Mouse (Mus musculus) heart, embryonic 12.5 days (tissue): ENCODE measurements around the gene Tubgcp5. TPM values are rescaled to one million over a fixed set of nuclear protein-coding genes. Genes with fewer than 3 reads are reported as not detected.
A peak's percentile ranks its signal among the peaks of the same experiment; 100 is the strongest.
"Not testable (repeated sequence)": the region's sequence is repeated elsewhere in the genome, so short reads cannot be mapped to it uniquely, and the experiment has no call there.

Experiments
- ATAC-seq: fragments of 200-750 bp; cut with Nextera tagmentation; 2 replicates; pipeline ENCODE4 v1.8.0; 2017; ENCODE audit warnings: moderate TSS enrichment, moderate library complexity; ENCODE audit not compliant: insufficient number of reproducible peaks, low FRiP score
- H3K27ac ChIP-seq: fragments of 300-500 bp; sonication (generic); 2 replicates; pipeline ENCODE4 v1.5.1; 2016; ENCODE audit warnings: mild to moderate bottlenecking, moderate library complexity; ENCODE audit not compliant: poor library complexity, severe bottlenecking
- H3K27me3 ChIP-seq: fragments of 300-500 bp; sonication (generic); replicated peaks from 2 replicates; pipeline ENCODE4 v1.6.1; 2016; ENCODE audit warnings: mild to moderate bottlenecking, moderate library complexity
- H3K36me3 ChIP-seq: fragments of 300-500 bp; sonication (generic); 2 replicates; pipeline ENCODE4 v1.6.1; 2016; ENCODE audit warnings: mild to moderate bottlenecking, moderate library complexity
- H3K4me1 ChIP-seq: fragments of 300-500 bp; sonication (generic); replicated peaks from 2 replicates; pipeline ENCODE4 v1.6.1; 2016; ENCODE audit warnings: mild to moderate bottlenecking
- H3K4me2 ChIP-seq: fragments of 300-500 bp; sonication (generic); 2 replicates; pipeline ENCODE4 v1.6.1; 2016; ENCODE audit warnings: mild to moderate bottlenecking, moderate library complexity
- H3K4me3 ChIP-seq: fragments of 300-500 bp; sonication (generic); 2 replicates; pipeline ENCODE4 v1.5.1; 2016; ENCODE audit warnings: mild to moderate bottlenecking
- H3K9ac ChIP-seq: fragments of 300-500 bp; sonication (generic); 2 replicates; pipeline ENCODE4 v1.6.1; 2016; ENCODE audit warnings: mild to moderate bottlenecking, moderate library complexity
- H3K9me3 ChIP-seq: fragments of 300-500 bp; sonication (generic); replicated peaks from 2 replicates; pipeline ENCODE4 v1.6.1; 2016; ENCODE audit warnings: mild to moderate bottlenecking, moderate library complexity
- WGBS: fragments of 180-500 bp; shearing (Covaris S2); methylation state at CpG from one replicate; pipeline ENCODE4 v1.1.7; 2016; 5-methylcytosine and 5-hydroxymethylcytosine counted together
- polyA plus RNA-seq: library from polyadenylated mRNA; unstranded; fragments of >200 nt; fragmentation: Nextera tagmentation; extraction: Ambion mirVana; gene quantifications from 2 replicates; pipeline ENCODE4 v1.2.1, GENCODE M21; 2016

Tubgcp5 gene
- 19.2 and 23.8 TPM in 2 replicates for polyA plus RNA-seq

GRCm38 (mm10) chr7:55793952-55794603 is at the start of gene Tubgcp5:
TSS of gene Tubgcp5 (plus strand) at chr7:55794154.
- H3K9me3 ChIP-seq: no peaks in the 10 kb centered on the region
- H3K27ac ChIP-seq: peak within 1 kb of the TSS; percentile 34; the same call in 1 of the 2 replicates
- peaks cover 20% of the 10 kb centered on the region for H3K36me3 ChIP-seq
- ATAC-seq: peak; percentile 99
- under 1% methylated on average over 51 of the region's 51 CpGs for WGBS
- H3K27me3 ChIP-seq: no peaks in the 10 kb centered on the region
- H3K4me2 ChIP-seq: peak within 1 kb of the TSS; percentile 75
- peak within 1 kb of the TSS; percentile 87 for H3K9ac ChIP-seq
- H3K4me1 ChIP-seq: peaks cover 12% of the 10 kb centered on the region
- peak within 1 kb of the TSS; percentile 73 for H3K4me3 ChIP-seq

DNA sequence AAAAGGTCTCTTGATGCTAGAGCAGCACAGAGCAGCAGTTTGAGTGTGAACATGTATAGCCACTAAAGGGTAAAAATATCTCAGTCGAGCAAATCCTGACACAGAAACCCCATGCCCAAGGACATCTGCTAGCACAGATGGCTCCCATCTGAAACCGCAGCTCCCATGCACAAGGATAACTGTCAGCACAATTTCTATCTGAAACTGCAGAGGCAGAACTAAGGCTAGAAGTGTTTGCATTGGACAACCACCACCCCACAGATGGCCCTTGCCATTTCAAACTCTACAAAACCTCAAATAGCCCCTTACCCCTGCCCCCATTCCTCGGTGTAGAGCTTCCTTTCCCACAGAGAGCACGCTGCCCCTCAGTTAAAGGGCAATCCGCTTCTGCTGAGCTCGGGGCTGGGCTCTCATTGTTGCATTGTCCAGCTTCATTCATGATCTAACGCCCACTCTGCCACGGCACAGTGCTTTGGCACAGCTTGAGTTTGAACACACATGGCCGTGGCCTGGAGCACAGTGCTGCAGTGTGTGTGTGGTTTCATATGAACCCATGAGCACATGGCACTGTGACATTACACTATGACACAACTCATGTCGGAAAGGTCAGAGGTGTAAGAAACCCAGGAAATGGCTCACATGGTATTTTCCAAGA is 49.3 kb upstream of the Tubgcp5 start:
- Histone ChIP-seq H3K4me3 (no peak overlapping the region), H3K9ac (no peak overlapping the region), H3K4me1 (no peaks in the 10 kb centered on the region), H3K9me3 (no peaks in the 10 kb centered on the region), H3K27me3 (no peaks in the 10 kb centered on the region), H3K27ac (no peak overlapping the region), H3K36me3 (no peaks in the 10 kb centered on the region), H3K4me2 (no peak overlapping the region)
- 71% methylated on average over 10 of the region's 10 CpGs for WGBS
- ATAC-seq: no peak

GRCm38 (mm10) chr7:55750841-55751240 is 43.1 kb upstream of the Tubgcp5 start:
- WGBS: 53% methylated on average over 3 of the region's 3 CpGs
- no peak overlapping the region for H3K4me3 ChIP-seq
- no peaks in the 10 kb centered on the region for H3K27me3 ChIP-seq
- H3K4me1 ChIP-seq: no peaks in the 10 kb centered on the region
- no peaks in the 10 kb centered on the region for H3K36me3 ChIP-seq
- no peak for ATAC-seq
- no peak overlapping the region for H3K4me2 ChIP-seq
- no peak overlapping the region for H3K27ac ChIP-seq
- H3K9ac ChIP-seq: no peak overlapping the region
- no peaks in the 10 kb centered on the region for H3K9me3 ChIP-seq

DNA sequence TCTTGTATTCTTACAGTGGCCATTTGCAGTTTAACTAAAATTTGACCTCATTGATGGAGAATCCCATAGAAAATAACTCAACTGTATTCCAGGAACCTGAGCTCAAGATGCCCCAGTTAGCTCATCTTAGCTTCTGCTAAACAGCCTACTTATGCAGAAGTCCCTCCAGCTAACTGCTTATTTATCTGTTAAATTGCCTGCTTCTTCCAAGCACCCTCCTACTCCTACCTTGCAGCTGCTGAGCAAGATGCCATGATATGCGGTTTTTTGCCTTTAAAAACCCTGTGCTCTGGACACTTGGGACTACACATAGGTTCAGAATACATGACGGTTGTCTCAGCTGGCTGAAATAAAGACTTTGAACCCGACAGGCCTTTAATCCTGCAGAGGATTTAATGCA is 34.6 kb upstream of the Tubgcp5 start:
- no peak overlapping the region for H3K9ac ChIP-seq
- WGBS: 60% methylated on average over 3 of the region's 3 CpGs
- H3K4me1 ChIP-seq: no peaks in the 10 kb centered on the region
- H3K27me3 ChIP-seq: no peaks in the 10 kb centered on the region
- H3K36me3 ChIP-seq: no peaks in the 10 kb centered on the region
- no peak for ATAC-seq
- no peaks in the 10 kb centered on the region for H3K9me3 ChIP-seq
- H3K4me2 ChIP-seq: no peak overlapping the region
- H3K4me3 ChIP-seq: no peak overlapping the region
- H3K27ac ChIP-seq: no peak overlapping the region

- no peaks in the 10 kb centered on the region for H3K9me3 ChIP-seq
- no peaks in the 10 kb centered on the region for H3K4me1 ChIP-seq
- H3K4me2 ChIP-seq: no peak within 1 kb of the TSS
- no peaks in the 10 kb centered on the region for H3K36me3 ChIP-seq
- no peak within 1 kb of the TSS for H3K4me3 ChIP-seq
- ATAC-seq: no peak
- no peak within 1 kb of the TSS for H3K27ac ChIP-seq
- H3K27me3 ChIP-seq: no peaks in the 10 kb centered on the region
- 30% methylated on average over 3 of the region's 3 CpGs for WGBS
- no peak within 1 kb of the TSS for H3K9ac ChIP-seq
Measured at GRCm38 (mm10) chr7:55767926-55768325, 26.0 kb upstream of the Tubgcp5 start, which contains the start of gene Siglech. TSS of gene Siglech (plus strand) at chr7:55768178.

- Histone ChIP-seq H3K4me3 (no peak overlapping the region), H3K4me1 (no peaks in the 10 kb centered on the region), H3K9me3 (no peaks in the 10 kb centered on the region), H3K9ac (no peak overlapping the region), H3K27me3 (no peaks in the 10 kb centered on the region), H3K27ac (no peak overlapping the region), H3K36me3 (no peaks in the 10 kb centered on the region), H3K4me2 (no peak overlapping the region)
- ATAC-seq: no peak
- WGBS: 50% methylated on average over 4 of the region's 4 CpGs
Measured at GRCm38 (mm10) chr7:55780011-55780410, 13.9 kb upstream of the Tubgcp5 start.

- H3K4me3 ChIP-seq: no peak overlapping the region
- 57% methylated on average over 3 of the region's 3 CpGs for WGBS
- no peak overlapping the region for H3K27ac ChIP-seq
- no peak overlapping the region for H3K4me2 ChIP-seq
- no peaks in the 10 kb centered on the region for H3K27me3 ChIP-seq
- no peaks in the 10 kb centered on the region for H3K36me3 ChIP-seq
- no peaks in the 10 kb centered on the region for H3K9me3 ChIP-seq
- no peak overlapping the region for H3K9ac ChIP-seq
- no peaks in the 10 kb centered on the region for H3K4me1 ChIP-seq
- ATAC-seq: no peak
Measured at GRCm38 (mm10) chr7:55782493-55782892, 11.5 kb upstream of the Tubgcp5 start.

DNA sequence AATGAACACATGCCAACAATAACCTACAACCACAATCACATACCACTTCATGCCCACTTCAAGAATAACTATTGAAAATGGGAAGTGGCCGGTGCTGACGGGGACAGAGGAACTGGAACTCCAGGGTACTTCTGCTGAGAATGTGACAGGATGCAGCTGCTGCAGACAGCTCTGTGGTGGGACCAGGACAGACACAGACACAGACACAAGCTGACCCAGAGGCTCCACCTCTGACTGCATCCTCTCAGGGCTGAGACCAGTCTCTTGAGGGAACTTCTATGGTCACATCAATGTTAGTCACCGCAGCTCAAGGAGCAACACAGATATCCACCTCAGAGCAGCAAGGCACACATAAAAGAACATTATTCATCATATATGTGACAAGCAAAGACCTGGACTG is 9.4 kb upstream of the Tubgcp5 start:
- H3K4me2 ChIP-seq: no peak overlapping the region
- ATAC-seq: no peak
- WGBS: 35% methylated on average over 3 of the region's 3 CpGs
- no peak overlapping the region for H3K4me3 ChIP-seq
- no peak overlapping the region for H3K9ac ChIP-seq
- H3K4me1 ChIP-seq: no peaks in the 10 kb centered on the region
- no peaks in the 10 kb centered on the region for H3K27me3 ChIP-seq
- no peaks in the 10 kb centered on the region for H3K36me3 ChIP-seq
- H3K27ac ChIP-seq: no peak overlapping the region
- no peaks in the 10 kb centered on the region for H3K9me3 ChIP-seq

GRCm38 (mm10) chr7:55790586-55790985 is 3.4 kb upstream of the Tubgcp5 start:
- WGBS: 46% methylated on average over 5 of the region's 5 CpGs
- H3K36me3 ChIP-seq, H3K27me3 ChIP-seq, H3K27ac ChIP-seq, H3K9ac ChIP-seq, H3K9me3 ChIP-seq, H3K4me3 ChIP-seq, H3K4me2 ChIP-seq, ATAC-seq: not testable (repeated sequence)
- peaks cover 12% of the 10 kb centered on the region for H3K4me1 ChIP-seq

DNA sequence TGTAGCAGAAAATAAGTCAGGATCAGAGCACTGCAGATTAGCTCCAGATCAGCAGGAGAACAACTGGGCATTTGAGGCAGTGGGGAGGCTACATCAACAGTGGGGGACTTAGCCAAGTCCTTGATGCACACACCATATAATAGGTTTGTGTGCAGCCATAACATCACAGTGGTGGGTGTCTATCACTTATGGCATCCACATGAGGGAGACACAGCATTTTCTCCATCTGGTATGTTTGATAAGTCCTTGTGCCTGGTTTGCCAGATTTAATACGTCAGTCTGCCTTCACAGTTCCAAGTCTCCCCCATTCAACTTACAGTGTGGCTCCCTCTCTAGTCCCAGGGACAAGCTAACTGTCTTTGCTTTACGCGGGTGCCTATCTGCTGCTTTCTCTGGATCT is 1.7 kb upstream of the Tubgcp5 start:
- H3K4me1 ChIP-seq: peaks cover 12% of the 10 kb centered on the region
- H3K4me2 ChIP-seq: no peak overlapping the region
- 75% methylated on average over 3 of the region's 3 CpGs for WGBS
- H3K9me3 ChIP-seq: no peaks in the 10 kb centered on the region
- H3K27me3 ChIP-seq: no peaks in the 10 kb centered on the region
- no peak for ATAC-seq
- H3K27ac ChIP-seq: no peak overlapping the region
- peaks cover 14% of the 10 kb centered on the region for H3K36me3 ChIP-seq
- H3K4me3 ChIP-seq: no peak overlapping the region
- H3K9ac ChIP-seq: no peak overlapping the region

GRCm38 (mm10) chr7:55793236-55793951 is 560 bp upstream of the Tubgcp5 start:
- Histone ChIP-seq H3K9me3 (no peaks in the 10 kb centered on the region), H3K27me3 (no peaks in the 10 kb centered on the region), H3K36me3 (peaks cover 15% of the 10 kb centered on the region), H3K27ac (no peak overlapping the region), H3K9ac (peak overlapping the region; percentile 69), H3K4me2 (peak overlapping the region; percentile 75), H3K4me3 (peak overlapping the region; percentile 73), H3K4me1 (peaks cover 12% of the 10 kb centered on the region)
- ATAC-seq: no peak
- WGBS: 36% methylated on average over 13 of the region's 13 CpGs
